Mouse (Mus musculus): Measurements from ENCODE around the gene Colq.
A peak's percentile ranks its signal among the peaks of the same experiment; 100 is the strongest.
"Not testable (repeated sequence)": the region's sequence is repeated elsewhere in the genome, so short reads cannot be mapped to it uniquely, and the experiment has no call there.

Gene Colq

DNA sequence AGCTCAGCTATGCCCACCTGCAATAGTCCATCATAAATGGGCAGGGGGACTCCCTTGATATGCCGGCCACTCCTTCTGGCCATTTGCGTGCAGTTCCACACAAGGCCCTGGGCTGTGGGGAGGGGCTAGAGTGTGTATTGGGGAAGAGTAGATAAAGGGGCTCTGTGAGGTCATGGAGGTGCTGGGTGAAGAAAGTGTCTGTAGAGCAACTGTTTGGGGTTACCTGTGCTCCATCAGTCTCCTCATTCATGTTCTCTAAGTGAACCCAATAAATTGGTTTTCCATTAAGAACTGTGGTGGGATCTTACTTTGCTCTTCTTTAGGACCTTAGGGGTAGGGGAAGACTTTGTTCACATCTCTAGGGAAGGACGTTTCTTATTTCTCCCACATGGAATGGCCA lies at the start of gene Colq:
Gene Colq, minus strand, starts transcription at position 101 of the 400 bp plus-strand sequence.
- no peak for DNase-seq (ENCODE audit: low read depth, low spot score)

DNA sequence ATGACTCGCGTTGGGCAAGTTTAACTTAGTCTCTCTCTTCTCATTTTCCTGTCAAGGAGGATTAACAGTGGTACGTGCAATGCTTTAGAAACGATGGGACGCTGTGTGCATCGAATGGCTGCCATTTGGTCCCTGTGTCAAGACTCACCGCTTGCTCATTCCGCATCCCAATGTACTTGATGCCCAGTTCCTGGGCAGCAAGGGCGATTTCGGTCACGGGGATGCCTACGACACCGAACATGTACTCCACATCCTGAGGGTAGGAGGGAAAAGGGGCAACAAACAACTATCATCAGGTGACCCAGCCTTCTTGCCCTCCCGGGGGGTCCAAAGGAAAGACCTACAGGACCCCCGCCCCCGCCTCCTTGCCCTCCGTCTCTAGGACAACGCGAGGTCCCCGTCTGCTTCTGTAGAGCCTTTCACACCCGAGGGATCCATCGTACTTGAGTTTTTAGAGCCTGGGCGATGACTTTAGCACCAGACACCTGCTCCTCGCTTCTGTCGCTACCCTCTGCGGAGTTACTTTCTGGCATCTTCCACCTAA lies 49.3 kb upstream of the Colq start, which contains the start of gene Gm49387:
Gene Gm49387, minus strand, starts transcription at position 533 of the 544 bp plus-strand sequence.
- DNase-seq (ENCODE audit: low read depth, low spot score), result no peak

DNA sequence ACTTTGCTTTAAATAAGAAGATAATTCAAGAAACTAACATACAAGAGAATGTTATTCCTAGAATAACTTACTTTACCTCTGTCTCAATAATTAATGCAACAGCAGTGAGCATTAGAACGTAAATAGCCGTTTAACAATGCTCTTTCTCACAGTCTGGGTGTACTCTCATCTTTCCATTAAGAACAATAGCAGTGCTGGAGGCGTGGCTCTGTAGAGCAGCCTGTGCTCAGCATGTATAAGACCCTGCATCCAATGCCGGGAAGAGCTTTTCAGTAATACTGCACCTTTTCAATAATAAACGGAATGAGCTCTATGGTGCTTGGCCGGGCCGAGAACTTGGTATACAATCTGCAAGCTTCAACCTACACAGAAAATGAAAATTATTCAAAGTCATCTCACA lies 39.5 kb upstream of the Colq start:
- no peak for DNase-seq (ENCODE audit: low read depth, low spot score)

DNA sequence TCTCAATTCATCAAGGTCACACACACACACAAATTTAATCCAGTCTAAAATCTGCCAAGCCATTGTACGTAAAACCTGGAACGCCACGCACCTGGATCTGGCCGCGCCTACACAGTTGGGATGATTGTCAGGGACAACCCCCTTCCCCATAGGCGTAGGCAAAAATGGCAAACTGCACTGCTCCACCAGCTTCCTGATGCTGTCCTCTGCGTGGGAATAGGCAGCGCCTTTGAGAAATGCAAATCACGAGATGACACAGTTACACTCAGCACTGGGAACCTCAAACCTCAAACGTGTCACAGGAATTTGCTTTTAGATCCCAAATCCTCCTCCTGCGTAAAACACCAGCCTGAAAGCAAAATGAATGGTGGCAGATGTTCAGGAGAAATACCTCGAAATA lies 31.6 kb upstream of the Colq start:
- no peak for DNase-seq (ENCODE audit: low read depth, low spot score)

DNA sequence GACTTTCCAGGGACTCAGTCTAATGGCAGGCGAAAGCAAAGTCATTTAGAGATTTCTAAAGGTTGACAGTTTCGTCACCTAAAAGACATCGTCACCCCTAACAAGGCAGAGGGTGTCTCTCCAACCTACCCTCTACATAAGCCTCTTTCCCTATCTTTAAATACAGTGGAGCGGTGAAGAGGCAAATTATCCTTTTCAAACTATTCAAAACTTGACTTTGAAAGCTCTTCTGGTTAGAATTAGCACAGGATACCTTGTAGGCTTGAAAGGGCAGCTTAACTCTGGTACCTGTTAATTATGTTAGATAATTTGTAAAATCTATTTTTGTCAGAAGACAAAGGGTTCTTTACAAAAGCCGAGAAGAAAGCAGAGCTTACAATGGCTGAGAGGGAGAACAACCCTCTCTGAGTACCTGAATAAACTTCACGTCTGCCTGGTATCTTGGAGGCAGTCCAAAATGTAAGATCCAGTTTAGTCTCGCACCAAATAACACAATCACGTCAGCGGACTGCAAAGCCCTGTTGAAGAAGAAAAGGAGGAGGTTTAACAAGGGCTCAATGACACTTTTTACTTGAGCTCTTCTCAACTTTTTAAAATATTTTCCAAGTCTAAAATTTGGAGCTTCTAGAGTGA lies 29.6 kb upstream of the Colq start:
- DNase-seq (ENCODE audit: low read depth, low spot score), result no peak

DNA sequence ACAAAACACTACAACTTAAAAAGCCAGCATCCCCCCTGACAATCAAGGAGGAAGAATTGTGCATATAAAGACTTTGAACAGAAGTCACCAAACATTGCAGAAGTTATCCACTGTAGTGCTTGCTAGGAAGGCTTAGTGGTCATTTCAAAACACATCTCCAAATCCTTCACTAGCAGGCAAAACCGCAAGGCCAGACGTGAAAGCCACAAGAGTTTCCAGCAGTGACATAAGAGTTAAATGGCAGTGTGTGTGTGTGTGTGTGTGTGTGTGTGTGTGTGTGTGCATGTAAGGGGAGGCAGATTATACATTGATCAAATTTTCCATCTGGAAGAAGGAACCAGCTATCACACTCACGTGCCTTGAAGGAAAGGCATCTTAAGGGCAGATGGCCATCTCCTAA lies 26.9 kb upstream of the Colq start:
- DNase-seq (ENCODE audit: low read depth, low spot score), result no peak

DNA sequence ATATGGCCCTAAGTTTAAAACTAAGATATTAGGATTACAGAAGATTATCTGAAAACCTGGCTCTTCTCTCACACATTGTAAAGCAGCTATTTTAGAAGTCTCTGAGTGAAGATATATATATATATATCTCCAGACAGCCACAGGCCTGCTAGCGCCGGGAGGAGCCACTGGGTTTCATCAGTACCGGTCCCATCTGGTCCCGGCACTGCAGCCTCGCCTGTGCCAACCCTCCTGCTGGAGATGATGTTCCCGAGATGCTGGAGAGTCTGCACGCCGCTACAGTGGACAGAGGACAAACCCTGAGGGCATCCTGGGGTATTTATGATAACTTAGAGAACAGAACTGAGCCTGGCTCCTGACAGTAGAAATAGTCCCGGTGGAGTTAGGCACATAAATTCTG lies 26.1 kb upstream of the Colq start:
- DNase-seq (ENCODE audit: low read depth, low spot score), result no peak

DNA sequence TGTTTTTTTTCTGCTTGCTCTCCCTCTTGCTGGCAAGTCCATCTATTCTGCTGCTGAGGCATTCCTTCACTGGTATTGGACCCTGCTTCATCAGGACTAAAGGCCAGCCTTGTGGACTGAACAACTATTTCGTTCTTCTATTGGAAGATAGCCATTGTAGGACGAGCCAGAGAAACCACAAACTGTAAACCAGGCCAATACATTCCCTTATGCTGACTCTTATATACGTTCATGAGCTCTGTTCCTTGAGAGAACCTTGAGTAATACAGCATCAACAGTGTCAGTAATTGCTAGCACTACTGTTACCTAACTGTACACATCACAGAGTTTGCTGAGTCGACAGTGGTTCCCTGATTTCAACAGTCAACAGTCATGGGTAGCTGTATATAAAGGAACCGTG lies 22.5 kb upstream of the Colq start:
- DNase-seq (ENCODE audit: low read depth, low spot score), result no peak

DNA sequence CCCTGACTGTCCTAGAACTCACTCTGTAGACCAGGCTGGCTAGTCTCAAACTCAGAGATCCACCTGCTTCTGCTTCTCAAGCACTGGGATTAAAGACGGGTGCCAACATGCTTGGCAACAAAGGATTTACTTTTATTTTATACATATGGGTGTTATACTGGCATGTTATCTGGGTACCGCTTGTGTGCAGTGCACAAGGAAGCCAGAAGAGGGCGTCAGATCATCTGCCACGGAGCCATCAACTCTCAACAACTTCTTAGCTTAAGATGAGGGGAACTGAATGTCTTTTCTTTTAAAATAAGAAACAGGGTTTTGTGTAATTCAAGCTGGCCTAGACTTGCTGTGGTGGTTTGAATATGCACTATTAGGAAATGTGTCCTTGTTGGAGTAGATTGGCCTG lies 20.8 kb upstream of the Colq start:
- DNase-seq (ENCODE audit: low read depth, low spot score), result peak; percentile 28

DNA sequence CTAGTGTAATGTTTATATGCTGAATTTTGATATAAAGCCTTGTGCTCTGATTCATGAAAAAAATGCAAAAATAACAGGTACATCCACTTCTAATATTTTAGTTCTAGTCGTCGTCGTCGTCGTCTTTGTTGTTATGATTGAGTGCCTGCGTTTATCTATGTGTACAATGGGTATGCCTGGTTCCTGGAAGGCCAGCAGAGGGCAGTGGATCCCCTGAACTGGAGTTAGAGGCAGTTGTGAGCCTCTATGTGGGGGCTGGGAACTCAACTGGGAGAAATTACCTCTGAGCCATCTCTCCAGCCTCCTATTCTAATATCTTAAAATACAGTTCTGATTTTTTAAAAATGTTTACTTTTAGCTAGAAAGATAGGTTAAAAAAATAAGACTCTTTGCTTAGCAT lies 14.4 kb upstream of the Colq start:
- DNase-seq (ENCODE audit: low read depth, low spot score), result peak; percentile 46

DNA sequence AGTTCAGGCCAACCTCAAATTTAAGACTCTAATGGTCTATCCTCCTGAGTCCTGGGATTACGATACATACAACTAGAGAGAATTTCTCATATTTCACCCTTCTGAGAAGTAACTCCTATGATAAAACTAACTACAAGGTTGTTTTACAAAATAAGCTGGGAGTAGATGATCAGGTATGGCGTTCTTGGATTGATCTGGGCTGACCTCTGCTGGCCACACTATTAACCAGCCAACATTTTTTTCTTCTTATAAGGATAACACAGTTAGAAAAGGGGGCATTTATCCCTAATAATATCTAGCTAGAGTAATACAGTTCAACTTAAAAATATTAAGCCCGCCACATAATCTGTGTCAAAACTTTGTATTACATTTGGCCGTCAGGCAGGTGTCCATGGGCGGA lies 13.8 kb upstream of the Colq start:
- peak; percentile 52 for DNase-seq (ENCODE audit: low read depth, low spot score)

DNA sequence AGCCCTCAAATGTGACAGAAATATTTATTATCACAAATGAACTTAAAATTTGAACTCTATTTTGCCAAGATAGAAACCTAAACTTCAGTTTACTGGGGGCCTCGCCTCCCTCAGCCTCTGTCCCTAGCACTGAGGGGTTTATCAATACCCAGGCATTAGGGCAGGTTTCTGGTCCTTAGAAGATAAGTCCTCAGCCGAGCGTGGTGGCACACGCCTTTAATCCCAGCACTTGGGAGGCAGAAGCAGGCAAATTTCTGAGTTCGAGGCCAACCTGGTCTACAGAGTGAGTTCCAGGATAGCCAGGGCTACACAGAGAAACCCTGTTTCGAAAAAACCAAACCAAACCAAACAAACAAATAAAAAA lies 11.5 kb upstream of the Colq start:
- not testable (repeated sequence) for DNase-seq (ENCODE audit: low read depth, low spot score)

DNA sequence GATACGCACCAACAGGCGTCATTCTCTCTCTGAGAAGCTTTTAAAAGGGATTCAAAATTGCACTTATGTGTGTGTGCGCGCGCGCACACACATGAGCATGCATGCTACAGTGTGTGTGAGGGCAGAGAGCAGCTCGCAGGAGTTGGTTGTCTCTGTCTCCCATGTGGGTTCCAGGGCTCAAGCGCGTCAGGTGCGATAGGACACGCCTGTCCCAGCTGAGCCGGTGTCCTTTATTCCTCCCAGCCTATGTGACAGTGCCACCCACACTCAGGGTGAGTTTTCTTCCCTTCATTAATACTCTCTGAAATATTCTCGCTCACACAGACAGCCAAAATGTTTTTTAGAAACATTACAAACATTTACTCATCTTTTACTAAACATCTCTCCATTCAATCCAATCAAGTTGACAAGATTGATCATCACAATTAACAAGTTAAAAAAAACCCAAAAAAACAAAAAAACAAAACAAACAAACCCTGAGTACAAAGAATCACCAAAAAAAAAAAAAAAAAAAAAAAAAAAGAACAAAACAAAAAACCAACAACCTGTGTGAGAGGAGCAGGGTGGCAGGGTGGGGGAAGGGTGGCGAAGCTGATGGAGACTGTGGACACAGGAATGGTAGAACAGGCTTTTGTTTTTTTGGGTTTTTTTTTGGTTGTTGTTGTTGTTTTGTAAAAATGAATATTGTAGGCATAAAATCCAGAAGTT lies 10.9 kb upstream of the Colq start:
- no peak for DNase-seq (ENCODE audit: low read depth, low spot score)

DNA sequence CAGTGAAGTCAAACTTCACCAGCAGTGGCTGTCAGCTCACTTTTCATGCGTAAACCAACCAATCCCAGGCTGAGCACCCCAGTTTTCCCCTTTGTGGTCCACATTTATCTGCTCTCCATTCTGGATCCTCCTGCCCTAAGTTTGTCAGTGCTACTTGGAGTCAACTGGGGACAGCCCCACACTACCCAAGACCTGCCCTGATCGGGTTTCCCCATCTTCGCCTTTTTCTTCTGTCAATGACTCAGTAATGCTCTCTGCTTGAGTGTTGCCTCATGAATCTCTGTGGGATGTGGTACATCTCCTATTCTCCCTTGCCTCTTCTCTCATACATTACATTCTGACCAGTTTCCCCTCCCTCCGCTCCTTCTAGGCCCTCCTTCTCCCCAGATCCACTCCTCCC lies 6.3 kb upstream of the Colq start:
- DNase-seq (ENCODE audit: low read depth, low spot score), result peak; percentile 23

DNA sequence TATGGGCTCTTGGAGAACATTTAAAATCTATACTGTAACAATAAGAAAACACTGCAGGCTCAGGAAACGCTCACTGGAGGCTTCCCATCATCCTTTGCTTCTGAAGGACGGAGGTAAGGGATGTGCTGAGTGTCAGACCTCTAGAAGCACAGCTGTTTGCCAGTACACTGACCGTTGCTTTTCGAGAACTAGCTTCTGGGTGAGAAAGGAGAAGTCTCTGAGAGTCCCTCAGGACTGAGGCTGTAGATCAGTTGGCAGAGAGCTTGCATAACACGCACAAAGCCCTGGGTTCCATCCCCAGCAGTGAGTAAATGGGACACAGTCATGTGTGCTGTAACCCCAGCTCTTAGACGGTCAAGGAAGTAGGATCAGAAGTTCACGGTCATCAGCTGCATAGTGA lies 5.3 kb upstream of the Colq start:
- no peak for DNase-seq (ENCODE audit: low read depth, low spot score)

DNA sequence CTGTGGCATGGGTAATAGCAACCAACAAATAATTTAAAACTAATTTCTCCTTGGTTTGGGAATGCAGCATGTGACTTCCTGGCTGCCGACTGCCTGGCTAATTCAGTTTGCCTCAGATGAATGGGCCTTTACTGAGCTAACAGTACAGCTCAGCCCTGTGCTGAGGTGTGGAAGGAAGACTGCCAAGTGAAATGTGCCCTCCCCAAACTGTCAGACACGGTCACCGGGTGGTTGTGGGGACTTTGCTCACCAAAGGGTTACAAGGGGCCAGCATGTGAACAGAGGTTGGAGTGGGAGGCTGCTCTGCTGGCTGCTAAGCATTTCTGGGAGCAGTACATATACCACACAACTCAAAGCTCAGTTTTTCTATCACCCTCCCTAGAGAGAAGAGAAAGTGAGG lies 3.5 kb upstream of the Colq start:
- DNase-seq (ENCODE audit: low read depth, low spot score), result no peak

DNA sequence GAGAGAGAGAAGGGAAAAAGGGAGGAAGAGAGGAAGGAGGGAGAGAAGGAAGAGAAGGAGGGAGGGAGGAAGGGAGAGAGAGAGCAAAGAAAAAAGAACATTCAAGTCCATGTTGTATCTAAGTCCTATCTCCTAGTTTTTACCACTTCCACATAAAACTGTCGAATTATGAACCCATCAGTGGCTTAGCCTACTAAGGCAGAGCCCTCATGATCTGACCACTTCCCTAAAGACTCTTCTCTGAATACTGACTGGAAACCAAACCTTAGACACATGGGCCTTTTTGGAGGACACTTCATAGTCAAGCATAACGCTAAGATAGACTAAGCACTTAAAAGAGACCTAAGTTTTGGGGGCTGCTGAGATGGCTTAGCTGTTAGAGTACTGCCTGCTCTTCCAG lies 1.9 kb upstream of the Colq start:
- no peak for DNase-seq (ENCODE audit: low read depth, low spot score)

DNA sequence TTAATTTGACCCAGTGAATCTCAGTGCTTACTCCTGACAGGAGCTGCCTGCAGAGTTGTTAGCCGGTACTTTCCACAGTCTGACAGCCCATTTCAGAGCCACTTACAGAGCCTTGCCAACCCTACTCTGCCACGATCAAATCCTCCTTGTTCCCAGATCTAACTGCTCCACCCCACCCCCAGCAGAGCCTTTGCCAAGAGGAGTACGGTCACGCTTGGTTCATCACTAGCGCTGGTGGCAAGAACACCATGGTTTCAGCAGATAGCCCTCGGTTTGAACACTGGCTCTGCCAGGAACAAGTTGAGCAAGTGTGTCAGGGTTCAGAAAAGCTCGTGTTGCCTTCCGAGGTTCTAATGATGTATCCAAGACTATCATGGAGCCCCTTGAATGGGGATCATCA lies 4.7 kb downstream of the Colq start:
- no peak for DNase-seq (ENCODE audit: low read depth, low spot score)

DNA sequence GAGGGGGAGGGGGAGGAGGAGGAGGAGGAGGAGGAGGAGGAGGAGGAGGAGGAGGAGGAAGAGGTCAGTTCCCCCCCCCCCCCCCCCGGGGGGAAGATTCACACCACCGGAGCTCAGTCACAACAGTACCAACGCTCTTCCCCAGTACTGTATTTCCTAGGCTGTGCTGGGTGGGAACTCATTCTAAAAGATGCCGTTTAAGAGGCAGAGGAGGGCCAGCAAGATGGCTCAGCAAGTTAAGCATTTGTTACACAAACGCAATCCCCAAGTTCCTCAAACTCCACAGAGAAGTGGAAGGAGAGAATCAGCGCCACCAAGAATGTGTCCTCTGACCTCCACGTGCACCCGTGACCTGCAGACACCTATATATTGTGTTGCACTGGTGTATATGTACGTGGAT lies 8.1 kb downstream of the Colq start:
- no peak for DNase-seq (ENCODE audit: low read depth, low spot score)

DNA sequence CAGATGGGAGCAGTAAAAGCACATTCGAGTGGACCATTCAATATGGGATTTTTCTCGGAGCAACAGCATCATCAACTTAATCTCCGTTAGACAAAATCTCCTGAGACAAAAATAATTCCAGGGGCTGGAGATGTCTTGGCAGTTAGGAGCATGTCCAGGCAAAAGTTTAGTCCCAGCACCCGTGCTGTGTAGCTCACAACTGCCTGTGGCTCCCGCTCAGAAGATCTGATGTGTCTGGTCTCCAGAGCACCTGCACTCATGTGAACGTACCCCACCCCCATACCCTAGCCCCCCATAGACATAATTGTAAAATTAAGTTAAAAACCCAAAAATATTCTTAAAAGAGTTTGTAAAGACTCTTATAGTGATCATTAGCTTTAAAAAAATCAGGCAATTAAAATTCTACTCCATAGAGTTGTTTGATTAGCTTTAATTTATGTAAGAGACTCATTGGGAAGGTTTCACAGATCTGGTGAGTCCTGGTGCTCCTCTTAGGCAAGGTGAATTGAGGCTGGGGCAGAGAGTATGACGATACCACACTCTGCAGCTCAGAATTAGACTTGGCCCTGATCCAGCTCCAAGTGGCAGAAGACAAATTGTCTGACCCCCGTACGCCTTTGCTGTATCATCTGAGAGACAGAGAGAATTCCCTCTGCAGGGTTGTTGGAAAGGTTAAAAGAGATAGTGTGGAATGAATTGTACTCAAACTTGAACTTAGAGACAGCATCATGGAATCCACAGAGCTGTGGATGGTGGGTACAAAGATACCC lies 13.0 kb downstream of the Colq start:
- no peak for DNase-seq (ENCODE audit: low read depth, low spot score)

DNA sequence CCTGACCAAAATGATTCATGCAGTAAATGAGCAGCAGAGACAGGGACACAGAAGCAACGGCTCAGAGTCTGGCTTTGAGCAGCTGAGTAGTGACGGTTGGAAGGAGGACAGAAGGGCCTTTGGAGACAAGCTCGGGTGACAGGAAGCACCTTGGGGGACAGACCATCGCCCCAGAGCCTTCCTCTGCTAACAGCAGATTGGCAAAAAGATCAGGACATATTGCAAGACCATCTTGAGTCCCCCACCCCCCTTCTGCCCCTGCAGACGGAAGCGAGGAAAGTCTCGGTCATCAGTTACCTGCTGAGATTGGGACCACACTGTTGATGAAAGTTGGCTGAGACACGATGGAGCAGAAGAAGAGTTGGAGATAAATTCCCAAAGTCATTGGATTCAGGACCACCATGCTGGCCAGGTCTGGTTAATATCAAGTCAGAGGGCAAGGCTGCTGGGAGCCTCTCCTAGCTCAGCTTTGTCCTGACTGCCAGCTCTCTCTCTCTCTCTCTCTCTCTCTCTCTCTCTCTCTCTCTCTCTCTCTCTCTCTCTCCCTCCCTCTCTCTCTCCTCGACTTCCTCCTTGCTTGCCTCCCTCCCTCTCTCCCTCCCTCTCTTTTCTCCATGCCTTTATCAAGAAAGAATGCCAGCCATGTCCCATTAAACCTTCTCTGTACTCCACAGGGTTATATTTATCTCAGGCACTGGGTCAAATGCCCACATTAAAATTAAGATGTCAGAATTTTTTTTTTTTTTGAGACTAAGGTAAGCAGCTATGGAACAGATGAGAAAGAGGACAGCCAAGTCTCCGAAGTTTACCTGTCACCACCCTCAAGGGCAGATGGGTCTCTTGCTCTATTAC lies 14.1 kb downstream of the Colq start:
- DNase-seq (ENCODE audit: low read depth, low spot score), result no peak

DNA sequence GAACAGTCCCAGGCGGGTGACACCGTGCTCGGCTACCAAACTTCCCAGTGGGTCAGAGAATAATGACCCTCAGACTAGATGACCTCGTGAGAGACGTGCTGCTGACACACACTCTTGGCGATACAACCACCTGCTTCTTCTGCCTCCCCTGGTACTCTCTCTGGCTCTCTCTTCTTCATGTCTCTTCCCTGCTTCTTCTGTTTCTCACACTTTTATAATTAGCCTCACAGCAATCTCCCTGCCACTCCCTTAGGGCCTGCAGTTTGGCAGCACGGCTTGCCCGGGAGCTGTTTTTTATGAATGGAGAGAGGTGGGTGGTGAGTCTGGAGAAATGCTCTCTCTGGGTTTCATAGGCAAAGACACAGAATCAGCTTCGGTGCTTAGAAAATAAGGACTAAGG lies 15.3 kb downstream of the Colq start:
- no peak for DNase-seq (ENCODE audit: low read depth, low spot score)
